Mouse (Mus musculus): ENCODE data around the gene Cebpz.

Cebpz gene

DNA sequence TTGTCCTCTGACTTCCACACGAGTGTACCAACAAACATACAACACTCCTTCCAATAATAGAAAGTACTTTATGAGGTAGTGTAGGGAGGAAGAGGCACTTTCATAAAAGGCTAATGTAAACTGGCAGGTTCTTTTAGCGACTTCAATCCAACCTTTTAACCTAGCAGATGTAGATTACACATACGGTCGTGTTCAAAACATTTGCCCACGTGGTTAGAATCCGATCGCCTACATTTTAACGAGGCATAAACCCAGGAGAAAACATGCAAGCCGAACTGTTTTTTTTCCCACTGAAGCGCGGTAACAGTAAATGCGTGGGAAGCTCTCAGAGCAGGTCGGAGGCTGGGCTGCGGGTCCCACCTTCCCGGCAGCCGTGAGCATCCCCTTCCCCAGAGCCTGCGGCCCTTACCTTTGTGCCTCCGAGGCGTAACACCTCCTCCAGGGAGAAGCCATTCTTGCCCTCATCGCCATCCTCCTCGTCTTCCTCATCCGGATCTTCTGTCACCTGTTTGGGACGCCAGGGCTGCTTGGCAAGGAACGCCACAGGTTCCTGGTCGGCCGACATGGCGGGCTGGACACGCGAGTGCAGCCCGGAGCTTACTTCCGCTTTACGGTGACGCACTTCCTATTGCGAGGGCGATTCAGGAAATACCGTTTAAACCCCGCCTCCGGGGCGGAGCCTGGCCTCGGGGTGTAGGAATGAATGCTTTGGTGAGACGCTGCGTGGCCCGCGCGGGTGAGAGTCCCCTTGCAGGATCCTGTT, at the start of gene Cebpz, which contains the start of gene Ndufaf7:
TSS of gene Cebpz (minus strand) at position 601 of the 763 bp plus-strand sequence.
TSS of gene Ndufaf7 (plus strand) at position 671 of the 763 bp plus-strand sequence.
- DNase-seq (ENCODE audit: low spot score), result peak; percentile 98

DNA sequence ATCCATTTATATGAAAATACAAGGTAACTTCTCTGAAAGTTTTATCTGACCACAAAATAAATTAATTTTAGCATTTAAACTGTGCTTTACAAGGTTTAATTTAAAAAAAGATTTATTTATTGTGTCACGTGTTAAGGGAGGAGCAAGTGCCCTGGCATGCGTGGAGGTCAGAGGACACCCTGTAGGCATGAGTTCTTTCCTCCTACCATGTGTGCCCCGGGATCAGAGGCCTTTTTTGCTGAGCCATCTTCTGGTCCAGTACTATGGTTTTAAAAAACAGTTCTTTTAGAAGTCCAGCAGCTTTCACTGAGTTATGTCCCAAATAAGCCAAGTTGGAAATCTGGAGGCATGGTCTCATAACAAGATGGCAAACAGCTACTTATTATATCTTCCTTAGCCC, 46.9 kb upstream of the Cebpz start:
- DNase-seq (ENCODE audit: low spot score), result no peak

DNA sequence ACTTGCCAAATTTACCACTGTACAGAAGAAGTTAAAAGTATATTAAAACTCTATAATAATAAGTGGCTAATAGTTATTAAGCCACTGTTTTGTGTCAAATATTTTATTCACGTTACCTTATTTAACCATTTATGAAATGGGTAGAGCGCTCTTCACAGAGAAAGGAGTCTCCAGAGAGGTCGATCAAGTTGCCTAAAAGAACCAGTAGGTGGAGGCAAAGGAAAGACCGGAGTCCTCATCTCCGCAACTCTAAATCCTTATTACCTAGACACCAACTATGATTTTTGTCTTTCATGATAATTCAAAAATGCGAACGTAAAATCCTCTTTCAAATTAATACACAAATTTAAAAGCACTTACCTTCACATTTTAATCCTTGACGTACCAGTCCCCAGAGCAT, 46.3 kb upstream of the Cebpz start:
- no peak for DNase-seq (ENCODE audit: low spot score)

DNA sequence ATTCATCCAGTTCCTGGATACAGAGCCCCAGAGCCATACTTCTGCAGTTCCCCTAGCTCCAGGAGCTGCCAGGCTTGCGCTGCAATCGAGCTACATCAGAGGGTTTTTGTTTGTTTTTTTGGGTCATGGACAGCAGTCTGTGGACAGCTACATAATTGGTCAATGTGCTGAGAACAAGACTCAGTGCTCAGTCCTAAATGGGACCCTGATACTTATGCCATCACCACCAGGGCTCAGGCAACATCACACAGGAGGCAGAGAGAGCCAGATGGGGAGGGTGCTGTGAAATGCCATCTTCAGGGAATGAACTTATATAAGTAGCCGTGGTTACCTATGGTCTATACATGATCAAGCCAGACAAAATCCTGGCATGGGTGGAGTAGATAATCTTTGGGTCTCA, 31.6 kb upstream of the Cebpz start:
- no peak for DNase-seq (ENCODE audit: low spot score)

DNA sequence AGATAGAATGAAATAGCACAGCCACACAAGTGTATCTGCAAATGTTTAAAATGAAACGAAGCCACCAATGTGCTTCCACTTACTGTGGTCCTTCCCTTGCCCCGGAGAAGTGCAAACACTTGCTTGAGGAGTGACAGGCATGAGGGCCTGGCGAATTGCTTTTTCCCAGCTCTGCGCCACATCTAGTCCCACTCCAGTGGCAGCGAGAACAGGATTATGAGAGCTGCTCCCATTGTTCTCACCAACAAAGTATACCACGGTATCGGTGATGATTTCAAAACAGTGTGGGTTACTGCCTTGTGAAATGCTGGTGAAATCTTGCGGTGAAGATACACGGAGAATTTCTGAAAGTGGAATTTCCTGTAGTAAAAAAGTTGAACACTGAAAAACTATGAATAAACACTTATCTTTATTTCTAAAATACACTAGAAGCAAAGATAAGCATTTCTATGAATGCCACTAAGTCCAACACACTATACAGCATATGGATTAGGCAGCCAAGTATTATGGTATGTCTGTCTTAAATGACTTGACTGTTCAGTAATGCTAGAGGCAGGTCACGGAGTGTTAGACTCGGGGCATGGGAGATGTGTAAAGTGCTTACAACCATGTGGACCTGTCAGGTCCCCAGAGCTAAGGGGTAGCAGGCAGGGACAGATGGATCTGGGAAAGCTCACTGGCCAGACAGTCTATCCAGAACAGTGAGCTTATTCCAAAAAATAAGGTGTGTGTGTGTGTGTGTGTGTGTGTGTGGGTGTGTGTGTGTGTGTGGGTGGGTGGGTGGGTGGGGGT, 29.4 kb upstream of the Cebpz start:
- no peak for DNase-seq (ENCODE audit: low spot score)

DNA sequence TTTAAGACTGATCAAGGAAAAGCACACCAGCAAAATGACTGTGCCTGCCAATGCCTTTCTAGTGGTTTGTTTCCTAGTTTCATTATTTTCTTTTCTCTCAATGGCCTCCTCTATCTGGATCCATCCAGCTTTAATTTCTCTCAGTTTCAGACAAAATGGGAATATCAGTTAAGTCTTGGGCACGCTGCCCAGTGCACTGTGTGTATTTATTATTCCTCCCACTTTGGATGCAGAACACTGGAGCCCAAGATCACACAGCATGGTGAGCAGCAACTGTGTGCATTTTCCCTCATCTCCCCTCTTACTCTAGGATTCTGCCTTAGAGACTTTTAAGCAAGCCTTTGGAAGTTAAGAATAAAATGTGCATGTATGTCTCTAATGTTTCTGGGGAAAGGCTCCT, 27.5 kb upstream of the Cebpz start:
- no peak for DNase-seq (ENCODE audit: low spot score)

DNA sequence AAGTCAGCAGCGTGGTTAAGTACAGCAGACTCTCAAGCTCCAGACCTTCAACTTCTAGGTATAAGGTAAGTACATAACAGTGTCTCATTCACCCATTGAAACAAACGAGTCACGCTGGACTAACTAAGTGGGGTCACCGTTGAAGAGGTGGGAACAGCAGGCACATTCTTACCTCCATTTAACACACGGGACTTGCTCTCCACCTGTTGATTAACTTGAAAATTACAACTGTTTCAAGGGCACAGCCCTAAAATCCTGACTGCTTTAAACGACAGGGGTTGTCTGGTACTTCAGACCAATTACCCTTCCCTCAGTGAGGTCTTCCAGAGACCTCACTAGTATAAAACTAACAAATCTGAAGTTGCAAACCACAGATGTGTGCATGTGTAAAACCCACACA, 22.6 kb upstream of the Cebpz start:
- no peak for DNase-seq (ENCODE audit: low spot score)

DNA sequence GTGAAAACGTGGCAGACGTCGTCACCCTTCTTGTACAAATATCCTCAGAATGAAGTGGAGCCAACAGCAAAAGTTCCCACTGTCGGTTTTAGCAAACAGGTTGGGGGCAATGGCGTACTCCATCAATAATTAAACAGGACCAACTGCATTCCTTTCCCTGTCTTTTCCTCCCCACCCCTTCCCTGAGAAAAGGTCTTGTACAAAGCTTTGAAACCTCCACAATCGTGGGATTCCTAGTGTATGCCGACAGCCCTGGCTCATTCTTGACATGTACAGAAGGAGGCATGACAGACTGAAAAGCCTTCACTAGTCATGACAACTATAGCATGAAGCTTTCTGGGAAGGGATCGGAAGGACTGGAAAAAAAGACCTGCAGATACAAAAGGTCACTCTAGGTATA, 16.4 kb upstream of the Cebpz start:
- DNase-seq (ENCODE audit: low spot score), result no peak

DNA sequence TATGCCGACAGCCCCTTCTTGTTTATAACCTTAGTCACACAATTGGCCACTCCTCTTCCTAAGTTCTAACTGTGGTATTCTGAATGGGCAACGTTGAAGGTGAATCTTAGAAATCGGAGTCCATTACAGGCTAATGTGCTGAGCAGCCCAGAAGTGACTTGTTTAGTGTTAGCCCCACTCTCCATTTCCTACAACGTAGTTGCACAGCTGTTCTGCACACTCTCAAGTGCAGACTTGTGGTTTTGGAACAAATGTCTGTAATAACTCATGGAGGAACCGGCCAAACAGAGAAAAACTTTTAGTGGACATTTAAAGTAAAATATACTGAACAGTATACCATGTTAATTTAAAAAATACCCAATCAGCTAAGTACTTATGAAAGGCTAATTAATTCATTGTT, 15.2 kb upstream of the Cebpz start:
- no peak for DNase-seq (ENCODE audit: low spot score)

DNA sequence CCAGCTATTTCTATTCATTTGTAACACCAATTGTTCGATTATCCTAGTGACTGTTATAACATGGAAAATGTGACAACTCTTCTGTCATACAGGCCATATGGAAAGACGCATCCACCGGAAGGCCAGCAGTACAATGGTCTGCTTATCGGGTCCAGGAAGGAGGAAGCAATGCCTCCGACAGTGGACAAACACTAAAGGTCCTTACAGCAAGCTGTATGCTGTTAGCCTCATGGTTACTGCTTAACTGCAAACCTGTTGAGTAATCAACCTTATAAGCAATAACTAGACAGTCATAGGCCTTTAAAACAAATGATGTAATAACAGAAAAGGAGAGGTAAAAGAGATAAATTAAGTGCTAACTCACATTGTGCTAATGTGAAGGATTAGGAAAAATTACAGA, 14.4 kb upstream of the Cebpz start:
- DNase-seq (ENCODE audit: low spot score), result no peak

DNA sequence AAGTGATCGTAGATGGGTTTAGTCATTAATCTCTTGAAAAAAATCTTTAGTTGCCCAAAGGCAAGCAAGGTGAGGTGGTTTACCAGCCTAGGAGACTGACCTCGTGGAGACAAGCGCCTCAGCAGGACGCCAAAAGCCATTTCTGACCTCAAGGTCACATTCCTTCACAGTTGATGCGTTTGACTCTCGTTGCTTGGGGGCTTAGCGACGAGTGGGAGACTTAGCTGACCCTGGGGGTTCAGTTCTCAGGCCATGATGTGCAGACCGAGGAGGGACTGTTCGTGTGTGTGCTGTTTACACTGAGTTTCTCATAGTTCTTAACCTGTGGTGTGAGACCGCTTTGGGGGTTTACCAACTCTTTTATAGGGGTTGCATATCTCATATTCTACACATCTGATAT, 5.7 kb upstream of the Cebpz start:
- peak; percentile 41 for DNase-seq (ENCODE audit: low spot score)

DNA sequence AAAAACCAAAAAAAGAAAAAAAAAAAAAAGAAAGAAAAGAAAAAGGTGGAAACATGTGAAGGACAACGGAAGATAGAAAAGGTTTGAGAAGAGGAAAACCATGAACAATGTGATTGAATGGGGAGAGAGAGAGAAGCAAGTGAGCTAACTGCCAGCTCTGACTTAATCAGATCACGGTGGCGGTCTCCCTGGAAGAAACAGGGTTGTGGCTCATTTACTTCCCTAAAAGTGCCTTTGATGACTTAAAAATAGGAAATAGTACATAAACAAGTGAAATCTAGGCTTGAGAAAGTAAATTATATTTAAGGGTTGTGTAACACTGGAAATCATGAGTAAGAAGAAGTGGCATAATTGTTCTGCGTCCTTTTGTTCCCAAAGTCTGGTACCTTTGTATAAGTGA, 2.1 kb upstream of the Cebpz start:
- no peak for DNase-seq (ENCODE audit: low spot score)

DNA sequence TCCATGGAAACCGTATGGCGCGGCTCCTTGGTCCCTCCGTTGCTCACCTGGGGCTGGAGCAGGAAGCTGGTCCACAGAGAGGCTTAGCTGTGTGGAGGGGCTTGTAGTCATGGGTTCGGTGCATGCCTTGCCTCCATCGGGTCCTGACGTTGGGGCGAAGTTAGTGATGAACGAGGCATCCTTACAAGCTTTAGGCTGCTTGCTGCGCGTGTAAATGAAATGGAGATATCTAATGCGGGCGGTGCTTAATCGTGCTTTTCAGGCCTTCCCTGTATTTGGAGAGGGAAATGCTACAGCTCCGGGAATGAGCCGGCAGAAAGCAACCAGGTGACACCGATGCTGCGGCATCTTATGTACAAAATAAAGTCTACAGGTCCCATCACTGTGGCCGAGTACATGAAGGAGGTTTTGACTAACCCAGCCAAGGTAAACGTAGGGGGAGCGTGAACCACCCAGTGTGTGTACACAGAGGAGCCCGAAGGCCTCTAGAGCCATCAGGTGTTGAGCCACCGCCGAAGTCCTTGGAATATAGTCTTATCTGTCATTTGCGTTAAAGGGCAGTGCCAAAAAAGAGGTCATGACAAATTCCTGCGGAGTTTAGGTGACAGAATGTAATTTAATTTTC, 475 bp upstream of the Cebpz start:
- no peak for DNase-seq (ENCODE audit: low spot score)

DNA sequence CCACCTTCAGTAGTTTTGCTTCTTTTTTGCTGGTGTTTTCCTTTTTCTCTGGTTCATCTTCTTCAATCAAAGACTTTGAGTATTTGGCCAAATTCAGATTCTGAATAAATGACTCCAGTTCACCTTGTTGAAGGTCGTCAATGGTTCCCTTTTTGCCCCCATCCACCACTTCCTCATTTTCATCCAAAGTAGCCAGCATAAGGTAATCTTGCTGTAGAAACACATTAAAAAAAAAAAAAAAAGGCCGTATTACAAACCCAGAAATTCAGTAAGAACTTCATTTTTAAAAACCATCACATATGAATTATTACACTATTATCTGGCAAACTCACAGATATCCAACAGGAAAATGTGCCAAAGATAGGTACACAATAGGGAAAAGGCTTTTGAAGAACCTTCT, 1.0 kb downstream of the Cebpz start:
- no peak for DNase-seq (ENCODE audit: low spot score)

DNA sequence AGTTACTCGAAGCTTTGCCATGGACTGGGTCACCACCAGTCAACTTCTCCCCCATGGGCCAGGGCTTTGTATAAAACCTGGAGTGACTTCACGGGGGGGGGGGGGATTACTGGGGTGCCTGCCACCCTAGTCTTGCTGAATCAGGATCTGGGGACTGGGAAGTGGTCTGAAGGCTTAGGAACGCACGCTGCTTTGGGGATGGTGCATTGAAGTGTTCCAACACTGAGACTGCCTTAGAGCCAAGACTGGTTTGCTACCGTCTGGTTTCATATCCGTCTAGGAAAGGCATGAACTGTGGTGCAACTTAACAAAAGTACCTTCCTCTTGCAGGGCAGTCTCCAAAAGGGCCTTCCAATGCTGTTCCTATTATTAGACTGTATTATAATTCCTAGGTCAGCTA, 19.2 kb downstream of the Cebpz start:
- DNase-seq (ENCODE audit: low spot score), result no peak

DNA sequence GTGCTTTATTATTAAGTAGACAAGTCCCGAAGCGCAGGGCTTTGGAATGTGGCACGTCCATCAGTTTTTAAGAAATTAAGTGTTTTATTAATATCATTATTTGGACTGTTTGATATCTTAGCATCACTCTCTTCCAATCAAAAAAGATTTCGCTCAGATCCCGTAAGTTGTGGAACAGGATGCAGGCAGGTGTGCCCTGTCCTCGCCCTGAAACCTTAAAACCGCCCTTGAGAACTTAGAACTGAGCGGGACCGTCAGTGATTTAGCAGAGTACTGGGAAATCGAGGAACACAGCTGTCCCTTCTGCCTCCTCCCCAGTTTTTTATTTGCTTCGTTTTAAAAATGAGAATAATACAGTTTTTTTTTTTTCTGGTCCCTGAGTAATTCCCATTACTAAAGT, 20.0 kb downstream of the Cebpz start:
- DNase-seq (ENCODE audit: low spot score), result no peak

DNA sequence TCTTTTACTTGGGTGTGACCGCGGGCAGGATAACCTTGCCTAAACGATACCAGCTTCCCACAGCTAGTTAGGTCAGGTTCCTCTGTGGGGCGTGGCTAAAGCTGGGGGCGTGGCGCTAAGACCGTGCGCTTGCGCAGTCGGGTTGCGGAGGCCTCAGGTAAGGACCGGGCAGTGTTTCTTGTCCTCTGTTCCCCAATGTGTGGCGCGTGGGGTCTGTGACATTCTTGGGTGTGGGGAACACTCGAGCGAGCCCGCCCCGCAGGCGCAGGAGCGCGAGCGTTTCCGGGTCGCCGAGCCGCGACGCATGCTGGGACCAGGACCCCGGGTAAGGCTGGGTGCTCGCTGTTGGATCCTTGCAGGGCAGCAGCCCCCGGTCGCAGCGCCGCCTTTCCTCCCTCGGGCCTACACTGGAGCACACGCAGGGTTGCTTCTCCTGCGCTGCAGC, 20.5 kb downstream of the Cebpz start, which contains the start of gene Cebpzos:
TSS of gene Cebpzos (plus strand) at position 132 of the 445 bp plus-strand sequence.
- DNase-seq (ENCODE audit: low spot score), result peak; percentile 93

DNA sequence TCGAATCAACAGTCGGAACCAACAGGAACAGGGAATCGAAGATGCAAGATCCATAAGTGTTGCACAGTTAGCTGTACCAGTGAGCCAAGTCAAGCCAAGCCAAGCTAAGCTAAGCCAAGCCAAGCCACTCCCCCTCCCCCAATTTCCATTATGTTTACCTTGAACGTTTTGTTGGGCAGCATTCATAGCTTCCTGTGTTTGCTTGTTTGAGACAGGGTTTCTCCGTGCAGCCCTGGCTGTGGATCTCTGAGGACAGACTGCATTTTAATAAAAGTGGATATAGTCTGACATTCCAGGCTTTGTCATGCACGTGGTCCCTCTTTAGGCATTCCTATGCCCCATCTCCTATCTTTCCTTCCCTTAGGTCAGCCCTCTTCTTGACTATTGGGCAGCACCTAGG, 21.1 kb downstream of the Cebpz start:
- DNase-seq (ENCODE audit: low spot score), result peak; percentile 18

DNA sequence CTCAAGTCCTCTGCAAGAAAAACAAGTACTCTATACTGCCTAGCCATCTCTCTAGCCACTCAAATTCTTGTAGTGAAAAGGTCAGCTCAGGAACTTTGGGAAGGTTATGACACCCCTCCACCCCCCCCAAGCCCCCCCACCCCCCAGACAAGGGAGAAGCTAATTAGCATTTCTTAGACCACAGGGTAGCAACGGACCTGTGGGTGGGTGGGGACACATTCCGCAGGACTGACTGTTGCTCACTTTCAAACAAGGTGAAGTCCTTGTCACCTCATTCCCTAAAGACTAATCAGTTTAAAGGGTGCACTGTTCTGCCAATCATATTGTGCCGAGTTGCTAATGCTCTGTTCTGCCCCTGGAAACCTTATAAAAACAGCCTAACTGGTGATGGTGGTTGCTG, 22.9 kb downstream of the Cebpz start:
- no peak for DNase-seq (ENCODE audit: low spot score)

DNA sequence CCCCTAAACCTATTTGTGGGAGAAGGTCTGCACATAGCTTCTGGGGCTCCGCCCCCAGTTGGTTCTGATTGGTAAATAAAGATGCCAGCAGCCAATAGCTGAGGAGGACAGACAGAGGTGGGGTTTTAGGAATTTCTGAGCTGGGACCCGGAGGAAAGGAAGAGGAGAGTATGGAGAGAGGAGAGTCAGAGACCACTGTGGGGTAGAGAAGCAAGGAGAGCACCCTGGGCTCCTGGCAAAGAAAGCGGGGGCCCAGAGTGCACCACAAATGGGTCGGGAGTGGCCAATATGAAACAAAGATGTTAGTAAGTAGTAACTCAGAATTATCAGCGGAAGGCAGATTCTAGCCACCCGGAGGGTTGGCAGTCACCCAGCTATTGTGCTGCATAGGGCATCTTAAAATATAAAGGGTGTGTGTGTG, 24.0 kb downstream of the Cebpz start:
- peak; percentile 26 for DNase-seq (ENCODE audit: low spot score)

DNA sequence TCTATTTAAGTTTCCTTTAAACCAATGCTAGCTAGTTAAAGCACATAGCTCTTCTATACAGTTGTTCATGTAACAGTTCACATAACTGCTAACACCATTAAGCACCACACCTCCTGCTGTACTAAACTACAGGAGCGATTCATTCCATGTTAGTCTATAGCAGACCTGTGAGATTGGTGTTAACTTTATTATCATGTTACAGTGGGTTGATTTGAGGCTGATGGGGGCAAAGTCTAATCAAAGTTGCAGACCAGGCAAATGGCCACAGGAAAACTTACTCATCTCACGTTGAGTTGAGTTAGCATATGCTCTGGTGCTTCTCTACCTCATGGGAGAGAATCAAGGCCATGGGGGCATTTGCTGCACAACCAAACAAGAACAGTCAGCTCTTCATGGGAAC, 27.5 kb downstream of the Cebpz start:
- DNase-seq (ENCODE audit: low spot score), result no peak

DNA sequence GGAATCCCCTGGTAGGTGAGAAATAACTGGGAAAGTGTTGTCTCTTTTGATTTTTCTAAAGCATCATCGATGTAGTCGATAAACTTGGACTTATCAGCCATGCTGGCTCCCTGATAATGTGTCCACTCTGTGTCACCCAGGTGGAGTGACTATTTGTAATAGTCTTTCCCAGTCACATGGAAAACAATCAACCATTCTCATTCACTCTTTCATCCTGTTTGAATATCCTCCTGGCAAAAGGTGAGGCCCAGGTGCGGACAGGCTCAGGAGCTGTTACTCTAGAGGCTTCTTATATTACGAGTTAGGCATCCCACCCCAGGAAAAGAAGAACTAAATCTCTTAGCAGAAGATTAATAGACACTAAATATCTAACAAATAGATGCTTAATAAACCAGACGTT, 30.0 kb downstream of the Cebpz start, which contains the start of gene Sult6b1:
TSS of gene Sult6b1 (minus strand) at position 101 of the 400 bp plus-strand sequence.
- no peak for DNase-seq (ENCODE audit: low spot score)

DNA sequence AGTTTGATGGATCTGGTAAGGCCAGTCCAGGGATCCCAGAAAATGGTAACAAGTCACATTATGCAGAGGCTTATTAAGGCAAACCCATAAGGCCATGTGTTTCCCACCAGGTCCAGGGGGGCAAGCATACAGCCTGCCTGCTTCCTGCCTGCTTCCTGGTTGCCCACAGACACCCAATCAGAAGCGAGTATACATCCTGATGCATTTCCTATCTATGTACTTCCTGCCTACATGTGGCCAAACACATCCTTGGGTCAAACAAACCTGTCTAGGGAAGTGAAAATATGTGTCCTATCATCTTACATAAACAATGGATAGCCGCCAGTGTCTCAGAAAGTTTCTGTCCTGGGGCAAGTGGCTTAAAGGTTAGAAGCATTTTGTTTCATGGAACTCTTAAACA, 33.7 kb downstream of the Cebpz start:
- DNase-seq (ENCODE audit: low spot score), result no peak
